Mouse (Mus musculus) ES-Bruce4 (cell line): ENCODE results near the gene Akap13. TPM values are rescaled to one million over a fixed set of nuclear protein-coding genes. Genes with fewer than 3 reads are reported as not detected.

Experiments used
- H3K27ac ChIP-seq: 2 replicates; pipeline ENCODE4 v1.5.1; 2012; ENCODE audit warnings: low read length, inconsistent platforms; ENCODE audit not compliant: insufficient read depth
- H3K27me3 ChIP-seq: 2 replicates; pipeline ENCODE4 v1.6.1; 2012; ENCODE audit warnings: mild to moderate bottlenecking, low read length, inconsistent platforms; ENCODE audit not compliant: control insufficient read depth, poor library complexity, insufficient read depth, severe bottlenecking
- H3K36me3 ChIP-seq: 2 replicates; pipeline ENCODE4 v1.6.1; 2012; ENCODE audit warnings: inconsistent platforms, mild to moderate bottlenecking, low read length, moderate library complexity; ENCODE audit not compliant: control insufficient read depth, poor library complexity, insufficient read depth, severe bottlenecking
- H3K4me1 ChIP-seq: one replicate; pipeline ENCODE4 v1.8.1; 2011; ENCODE audit warnings: low read length; ENCODE audit not compliant: control insufficient read depth, insufficient read depth
- H3K4me3 ChIP-seq: 2 replicates; pipeline ENCODE4 v1.5.1; 2011; ENCODE audit warnings: low read depth, mild to moderate bottlenecking, low read length
- H3K9ac ChIP-seq: 2 replicates; pipeline ENCODE4 v1.6.1; 2012; ENCODE audit warnings: low read depth, mild to moderate bottlenecking, inconsistent platforms; ENCODE audit not compliant: poor library complexity, severe bottlenecking
- H3K9me3 ChIP-seq: replicated peaks from 2 replicates; pipeline ENCODE4 v1.6.1; 2012; ENCODE audit warnings: mild to moderate bottlenecking, low read length, inconsistent platforms; ENCODE audit not compliant: control insufficient read depth, poor library complexity, insufficient read depth, severe bottlenecking
- CTCF ChIP-seq: IDR thresholded peaks from one replicate; pipeline ENCODE4 v1.8.1; 2011; ENCODE audit warnings: low read depth, low read length
- EP300 ChIP-seq: IDR thresholded peaks from 2 replicates; pipeline ENCODE4 v1.6.1; 2011; ENCODE audit warnings: low read depth, low read length; ENCODE audit not compliant: insufficient read depth
- POLR2A ChIP-seq: IDR thresholded peaks from one replicate; pipeline ENCODE4 v1.8.1; 2011; ENCODE audit warnings: low read length; ENCODE audit not compliant: insufficient read depth
- polyA plus RNA-seq: library from polyadenylated mRNA; stranded (reverse); fragments of >200 nt; gene quantifications from 2 replicates; pipeline ENCODE4 v1.2.4, GENCODE M21; 2011; ENCODE audit warnings: low read depth; ENCODE audit not compliant: missing spikeins, insufficient read depth, insufficient read length

Akap13 gene
- polyA plus RNA-seq, 1 experiment, result 27.4 TPM

- Histone ChIP-seq H3K36me3 (no peaks in the 10 kb centered on the region), H3K27me3 (no peaks in the 10 kb centered on the region), H3K4me1 (peaks cover 1% of the 10 kb centered on the region), H3K4me3 (no peak overlapping the region), H3K9ac (no peak overlapping the region), H3K27ac (no peak overlapping the region), H3K9me3 (no peaks in the 10 kb centered on the region)
- TF ChIP-seq POLR2A (no peak), CTCF (no peak)
Observed at GRCm38 (mm10) chr7:75633807-75634526, 178.6 kb downstream of the Akap13 start.

DNA sequence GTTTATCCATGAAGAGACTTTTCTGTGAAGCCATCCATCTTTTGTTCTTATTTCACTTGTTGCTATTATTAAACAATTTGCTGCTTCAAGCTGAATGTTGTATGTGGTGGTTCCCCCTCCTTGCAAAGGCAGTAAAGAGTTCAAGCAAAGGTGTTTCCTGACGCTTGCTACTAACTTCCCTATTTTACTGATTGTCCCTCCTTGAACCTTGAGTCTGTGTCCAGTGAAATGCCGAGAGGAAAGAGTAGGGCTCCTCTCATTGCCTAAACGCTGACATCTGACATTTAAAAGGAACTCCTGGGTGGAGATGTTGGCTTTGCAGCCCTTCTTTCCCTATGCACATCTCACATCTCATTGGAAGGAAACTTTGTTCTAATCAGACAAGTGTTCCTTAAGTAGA lies 183.4 kb downstream of the Akap13 start:
- Histone ChIP-seq H3K9me3 (no peaks in the 10 kb centered on the region), H3K27ac (no peak overlapping the region), H3K36me3 (no peaks in the 10 kb centered on the region), H3K27me3 (no peaks in the 10 kb centered on the region), H3K4me3 (no peak overlapping the region), H3K9ac (no peak overlapping the region), H3K4me1 (peaks cover 3% of the 10 kb centered on the region)
- TF ChIP-seq POLR2A (no peak), CTCF (no peak), EP300 (no peak)

- Histone ChIP-seq H3K9me3 (no peaks in the 10 kb centered on the region), H3K36me3 (no peaks in the 10 kb centered on the region), H3K27me3 (no peaks in the 10 kb centered on the region), H3K4me3 (no peak overlapping the region), H3K9ac (no peak overlapping the region), H3K4me1 (peaks cover 3% of the 10 kb centered on the region), H3K27ac (no peak overlapping the region)
- TF ChIP-seq CTCF, result peak; percentile 31
- no peak for TF ChIP-seq EP300
Observed at GRCm38 (mm10) chr7:75639541-75639940, 184.2 kb downstream of the Akap13 start.

DNA sequence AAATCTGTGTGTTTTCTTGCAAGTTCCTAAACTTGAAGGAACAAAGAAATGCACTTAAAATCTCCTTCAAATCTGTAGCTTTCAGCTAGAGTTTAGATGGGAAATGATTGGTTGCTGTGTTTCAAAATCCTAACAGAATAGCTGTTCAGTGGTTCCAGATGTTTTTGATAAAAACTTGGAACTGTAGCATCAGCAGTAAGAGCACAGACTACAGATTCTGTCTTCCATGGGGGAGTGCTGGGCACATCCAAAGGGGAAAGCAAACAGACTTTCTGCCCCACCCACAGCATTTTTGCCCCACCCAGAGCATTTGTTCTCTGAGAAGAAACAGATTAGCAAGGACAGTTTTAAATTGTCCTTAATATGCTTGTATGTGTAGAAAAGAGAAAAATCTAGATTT lies 184.7 kb downstream of the Akap13 start:
- no peaks in the 10 kb centered on the region for H3K36me3 ChIP-seq
- no peak for TF ChIP-seq POLR2A
- no peak for TF ChIP-seq EP300
- no peak for TF ChIP-seq CTCF
- H3K9ac ChIP-seq, result no peak overlapping the region
- no peak overlapping the region for H3K4me3 ChIP-seq
- no peak overlapping the region for H3K27ac ChIP-seq
- H3K9me3 ChIP-seq, result no peaks in the 10 kb centered on the region
- H3K4me1 ChIP-seq, result peaks cover 3% of the 10 kb centered on the region
- H3K27me3 ChIP-seq, result no peaks in the 10 kb centered on the region

GRCm38 (mm10) chr7:75640671-75641070 lies 185.3 kb downstream of the Akap13 start:
- Histone ChIP-seq H3K27ac (no peak overlapping the region), H3K4me1 (peaks cover 3% of the 10 kb centered on the region)

GRCm38 (mm10) chr7:75641415-75642177 lies 186.3 kb downstream of the Akap13 start:
- Histone ChIP-seq H3K4me3 (no peak overlapping the region), H3K9me3 (no peaks in the 10 kb centered on the region), H3K27me3 (no peaks in the 10 kb centered on the region), H3K4me1 (peaks cover 3% of the 10 kb centered on the region), H3K9ac (no peak overlapping the region), H3K27ac (no peak overlapping the region), H3K36me3 (no peaks in the 10 kb centered on the region)
- no peak for TF ChIP-seq POLR2A

More at GRCm38 (mm10) chr7:75640671-75641070, 185.3 kb downstream of the Akap13 start:
- TF ChIP-seq EP300, result no peak
- TF ChIP-seq POLR2A, result no peak
- TF ChIP-seq CTCF, result no peak
- Histone ChIP-seq H3K36me3 (no peaks in the 10 kb centered on the region), H3K9ac (no peak overlapping the region), H3K9me3 (no peaks in the 10 kb centered on the region), H3K27me3 (no peaks in the 10 kb centered on the region), H3K4me3 (no peak overlapping the region)
